Mouse (Mus musculus) liver, embryonic 13.5 days (tissue): ENCODE measurements at regions not wholly inside any gene's neighbourhood (a gene's known extent, or its start where the extent isn't known, plus 50 kb on each side); places are given as distances from the start of the nearest gene placed in this dataset.

ENCODE experiments used
- ATAC-seq: fragments of 200-750 bp; cut with Nextera tagmentation; 2 replicates; pipeline ENCODE4 v1.8.0; 2017; ENCODE audit warnings: low read depth, mild to moderate bottlenecking, moderate number of reproducible peaks, moderate library complexity
- DNase-seq: peaks from one replicate; pipeline ENCODE4 v3.0.0; 2022
- H3K27ac ChIP-seq: fragments of 300-500 bp; sonication (generic); 2 replicates; pipeline ENCODE4 v1.5.1; 2015; ENCODE audit warnings: moderate library complexity, mild to moderate bottlenecking, inconsistent platforms
- H3K27me3 ChIP-seq: fragments of 300-500 bp; sonication (generic); 2 replicates; pipeline ENCODE4 v1.6.1; 2015; ENCODE audit warnings: mild to moderate bottlenecking, inconsistent platforms
- H3K36me3 ChIP-seq: fragments of 300-500 bp; sonication (generic); 2 replicates; pipeline ENCODE4 v1.6.1; 2015; ENCODE audit warnings: mild to moderate bottlenecking, inconsistent platforms
- H3K4me1 ChIP-seq: fragments of 300-500 bp; sonication (generic); replicated peaks from 2 replicates; pipeline ENCODE4 v1.6.1; 2015; ENCODE audit warnings: inconsistent platforms
- H3K4me2 ChIP-seq: fragments of 300-500 bp; sonication (generic); 2 replicates; pipeline ENCODE4 v1.6.1; 2015; ENCODE audit warnings: inconsistent platforms, mild to moderate bottlenecking, moderate library complexity
- H3K4me3 ChIP-seq: fragments of 300-500 bp; sonication (generic); replicated peaks from 2 replicates; pipeline ENCODE4 v1.5.1; 2015; ENCODE audit warnings: mild to moderate bottlenecking, inconsistent platforms
- H3K9ac ChIP-seq: fragments of 300-500 bp; sonication (generic); 2 replicates; pipeline ENCODE4 v1.6.1; 2015; ENCODE audit warnings: mild to moderate bottlenecking, inconsistent platforms
- H3K9me3 ChIP-seq: fragments of 300-500 bp; sonication (generic); replicated peaks from 2 replicates; pipeline ENCODE4 v1.6.1; 2016; ENCODE audit warnings: inconsistent platforms
- WGBS: fragments of 180-500 bp; shearing (Covaris S2); methylation state at CpG from one replicate; pipeline ENCODE4 v1.1.7; 2015; ENCODE audit not compliant: insufficient replicate concordance; 5-methylcytosine and 5-hydroxymethylcytosine counted together

DNA sequence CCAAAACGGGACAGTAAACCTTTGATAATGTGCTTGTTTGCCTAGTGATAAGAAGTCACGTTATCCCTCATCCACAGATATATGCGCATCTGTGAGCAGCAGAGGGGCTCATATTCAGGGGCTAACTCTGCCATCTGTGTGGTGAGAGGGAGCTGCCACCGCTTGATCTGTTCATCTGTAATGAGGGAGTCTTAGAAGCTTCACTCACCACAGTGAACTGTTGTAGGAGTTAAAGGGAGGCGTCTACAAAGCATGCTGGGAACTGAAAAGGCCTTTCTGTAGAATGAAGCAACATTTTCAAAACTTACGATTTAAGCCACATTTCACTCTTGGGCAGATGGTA lies 324.1 kb upstream of the 1700056E22Rik start:
- Histone ChIP-seq H3K9me3 (no peaks in the 10 kb centered on the region), H3K27ac (no peak overlapping the region), H3K4me2 (no peak overlapping the region), H3K9ac (no peak overlapping the region), H3K27me3 (no peaks in the 10 kb centered on the region), H3K36me3 (no peaks in the 10 kb centered on the region), H3K4me3 (no peak overlapping the region), H3K4me1 (no peaks in the 10 kb centered on the region; the same call in 1 of the 2 replicates)
- peak; percentile 48; the same call in 1 of the 2 replicates for ATAC-seq
- DNase-seq = no peak
- 49% methylated on average over 6 of the region's 6 CpGs for WGBS

DNA sequence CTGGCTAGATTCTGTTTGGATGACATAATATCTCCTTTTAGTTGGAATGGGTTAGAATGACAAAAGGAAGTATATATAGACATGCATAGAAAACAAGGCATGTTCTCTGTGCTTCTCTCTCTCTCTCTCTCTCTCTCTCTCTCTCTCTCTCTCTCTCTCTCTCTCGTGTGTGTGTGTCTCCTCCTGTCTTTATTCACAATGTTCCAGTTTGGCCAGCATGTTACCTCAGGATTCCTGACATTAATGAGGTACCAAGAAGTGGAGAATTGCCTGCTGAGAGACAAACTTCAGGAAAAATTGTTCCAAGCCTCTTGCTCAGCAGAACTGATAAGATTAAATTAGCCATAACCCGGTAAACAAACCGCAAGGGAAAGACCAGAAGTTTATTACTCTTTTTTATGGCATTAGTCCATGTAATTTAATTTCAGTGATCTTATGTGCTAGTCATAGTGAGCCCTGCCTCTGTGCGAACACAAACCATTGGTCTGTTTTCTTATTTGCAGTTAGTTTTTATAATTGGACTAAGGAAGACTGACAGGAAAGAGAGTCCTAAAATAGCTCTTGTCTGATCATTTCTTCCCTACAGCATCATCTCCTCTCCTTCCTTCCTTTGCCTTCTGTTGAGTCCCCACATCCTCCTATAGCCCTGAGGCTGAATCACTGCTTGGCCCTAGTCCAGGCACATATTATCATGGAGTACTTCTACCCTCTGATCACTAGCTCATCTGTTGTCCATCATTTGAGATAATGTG lies 323.5 kb upstream of the 1700056E22Rik start:
- no peaks in the 10 kb centered on the region for H3K27me3 ChIP-seq
- H3K9ac ChIP-seq = no peak overlapping the region
- no peaks in the 10 kb centered on the region for H3K36me3 ChIP-seq
- H3K4me3 ChIP-seq = no peak overlapping the region
- no peaks in the 10 kb centered on the region for H3K9me3 ChIP-seq
- peak; percentile 58 for ATAC-seq
- H3K4me1 ChIP-seq = peaks cover under 1% of the 10 kb centered on the region
- WGBS = 50% methylated on average over 4 of the region's 4 CpGs
- H3K27ac ChIP-seq = no peak overlapping the region
- H3K4me2 ChIP-seq = no peak overlapping the region
- DNase-seq = no peak

DNA sequence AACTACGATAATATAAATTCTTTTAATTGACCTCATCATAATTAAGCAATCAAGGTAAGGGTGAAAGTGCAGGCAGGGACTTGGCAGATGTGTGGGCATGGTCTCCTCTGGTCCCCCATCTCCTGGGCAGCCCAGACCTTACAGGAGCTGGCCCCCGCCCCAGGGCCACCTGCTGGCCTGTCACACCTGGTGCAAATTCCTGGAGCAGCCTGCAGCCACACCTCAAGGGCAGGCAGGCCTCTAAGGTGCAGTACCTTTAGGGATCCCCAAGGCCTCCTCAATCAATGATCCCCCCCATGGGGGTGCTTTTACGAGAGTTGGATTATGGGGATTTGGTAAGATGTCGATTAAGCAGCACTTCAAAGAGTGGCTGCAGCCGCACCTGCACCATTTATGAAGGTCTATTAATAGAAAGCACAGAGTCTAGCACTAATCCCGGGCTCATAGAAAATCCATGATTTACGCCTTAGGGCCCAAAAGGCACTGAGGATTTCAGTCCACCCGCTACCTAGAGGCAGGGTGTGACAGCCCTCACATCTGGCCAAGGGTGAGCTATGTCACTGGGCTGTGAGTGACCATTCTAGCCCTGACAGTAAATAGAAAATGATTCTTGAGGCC lies 319.8 kb upstream of the 1700056E22Rik start:
- Histone ChIP-seq H3K27ac (no peak overlapping the region), H3K4me1 (peaks cover 16% of the 10 kb centered on the region), H3K4me3 (no peak overlapping the region), H3K27me3 (no peaks in the 10 kb centered on the region), H3K9me3 (no peaks in the 10 kb centered on the region), H3K9ac (no peak overlapping the region), H3K36me3 (no peaks in the 10 kb centered on the region), H3K4me2 (no peak overlapping the region)
- WGBS = 68% methylated on average over 8 of the region's 8 CpGs
- DNase-seq (no peak), ATAC-seq (no peak)

DNA sequence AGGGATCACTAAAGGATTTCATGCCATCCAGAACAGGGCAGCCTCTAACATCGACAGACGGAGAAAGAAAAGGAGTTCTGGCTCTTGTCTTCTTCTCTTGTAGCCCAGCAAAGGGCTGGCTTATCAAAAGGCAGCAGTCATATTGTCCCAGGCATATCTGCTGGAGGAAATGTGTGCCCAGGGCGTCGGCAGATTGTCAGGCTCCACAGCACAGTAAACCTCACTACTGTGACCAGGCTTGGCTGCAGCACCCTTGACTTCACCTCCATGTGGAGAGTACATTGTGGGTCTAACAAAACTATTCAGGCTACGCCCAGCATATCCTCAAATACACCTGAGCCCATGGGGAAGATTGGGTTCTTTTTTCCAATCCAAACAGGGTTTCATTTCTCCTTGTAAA lies 317.7 kb upstream of the 1700056E22Rik start:
- Histone ChIP-seq H3K4me2 (peak overlapping the region; percentile 21), H3K4me1 (peaks cover 16% of the 10 kb centered on the region), H3K9ac (0 out of 2 replicates have a peak overlapping the region, but pooled peaks have one; percentile 4), H3K36me3 (no peaks in the 10 kb centered on the region), H3K27ac (no peak overlapping the region), H3K4me3 (no peak overlapping the region), H3K27me3 (no peaks in the 10 kb centered on the region), H3K9me3 (no peaks in the 10 kb centered on the region)
- DNase-seq = peak; percentile 35
- 15% methylated on average over 5 of the region's 5 CpGs for WGBS
- ATAC-seq = peak; percentile 96

DNA sequence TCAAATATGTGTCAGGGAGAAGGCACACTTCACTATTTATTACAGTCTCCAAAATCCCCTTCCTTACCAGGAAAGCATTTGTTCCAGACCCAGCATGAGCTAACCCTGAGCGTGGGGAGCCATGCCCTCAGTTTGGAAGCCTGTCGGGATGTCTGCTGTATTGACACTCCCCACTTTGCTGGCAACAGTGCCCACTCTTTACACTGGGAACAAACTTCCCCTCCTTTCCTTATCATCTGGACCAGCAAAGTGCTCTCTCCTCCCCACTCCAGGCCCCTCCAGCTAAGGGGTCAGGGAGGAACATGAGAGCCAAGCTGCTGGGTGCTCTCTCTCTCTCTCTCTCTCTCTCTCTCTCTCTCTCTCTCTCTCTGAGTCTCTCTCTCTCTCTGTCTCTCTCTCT lies 310.7 kb upstream of the 1700056E22Rik start:
- Histone ChIP-seq H3K27me3 (no peaks in the 10 kb centered on the region), H3K4me2 (no peak overlapping the region), H3K4me3 (no peak overlapping the region), H3K9ac (no peak overlapping the region), H3K36me3 (no peaks in the 10 kb centered on the region), H3K4me1 (no peaks in the 10 kb centered on the region), H3K27ac (no peak overlapping the region), H3K9me3 (no peaks in the 10 kb centered on the region)
- 40% methylated on average over 2 of the region's 2 CpGs for WGBS
- no peak for ATAC-seq
- DNase-seq = no peak

DNA sequence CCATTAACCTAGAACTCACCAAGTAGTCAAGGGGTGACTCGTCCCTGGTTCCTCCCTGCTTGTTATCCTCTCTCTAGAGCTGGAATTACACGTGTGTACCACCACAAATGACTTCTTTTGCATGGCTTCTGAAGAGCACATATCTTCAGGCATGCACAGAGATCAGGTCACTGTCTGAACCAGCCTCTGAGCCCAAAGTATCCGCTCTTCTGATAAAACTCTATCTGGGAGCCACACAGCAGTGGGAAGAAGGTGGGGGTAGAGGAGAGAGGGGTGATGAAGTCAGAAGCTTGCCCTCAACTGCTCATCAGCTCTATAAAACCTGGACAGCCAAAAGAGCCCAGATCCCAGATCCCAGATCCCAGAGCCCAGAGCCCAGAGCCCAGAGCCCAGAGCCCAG lies 301.9 kb upstream of the 1700056E22Rik start:
- Histone ChIP-seq H3K36me3 (no peaks in the 10 kb centered on the region), H3K27ac (no peak overlapping the region), H3K4me3 (no peak overlapping the region), H3K9me3 (no peaks in the 10 kb centered on the region), H3K4me1 (no peaks in the 10 kb centered on the region), H3K4me2 (no peak overlapping the region), H3K27me3 (no peaks in the 10 kb centered on the region), H3K9ac (no peak overlapping the region)
- 45% methylated on average over 3 of the region's 3 CpGs for WGBS
- ATAC-seq (no peak), DNase-seq (no peak)

DNA sequence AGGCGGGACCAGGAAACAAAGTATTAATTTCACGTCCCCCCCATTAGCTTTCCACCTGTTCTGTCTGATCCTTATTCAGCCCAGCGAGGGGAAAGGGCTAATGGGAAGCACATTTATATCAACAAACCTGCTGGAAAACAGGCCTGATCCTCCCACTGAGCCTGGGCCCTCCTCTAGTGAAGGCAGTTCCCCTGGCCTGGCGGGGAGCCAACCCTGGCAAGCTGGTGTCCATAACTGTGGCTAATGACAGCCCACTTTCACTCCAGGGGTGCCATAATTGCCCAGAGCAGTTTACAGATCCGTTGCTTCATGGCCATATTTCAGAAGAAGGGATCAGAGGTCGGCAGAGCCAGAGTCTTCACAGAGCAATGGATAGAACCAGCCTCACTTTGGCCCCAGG lies 301.2 kb upstream of the 1700056E22Rik start:
- H3K4me1 ChIP-seq = no peaks in the 10 kb centered on the region
- DNase-seq (no peak), ATAC-seq (no peak)
- no peaks in the 10 kb centered on the region for H3K36me3 ChIP-seq
- 55% methylated on average over 6 of the region's 6 CpGs for WGBS
- no peaks in the 10 kb centered on the region for H3K9me3 ChIP-seq
- H3K27ac ChIP-seq = no peak overlapping the region
- H3K4me2 ChIP-seq = no peak overlapping the region
- no peaks in the 10 kb centered on the region for H3K27me3 ChIP-seq
- no peak overlapping the region for H3K9ac ChIP-seq
- no peak overlapping the region for H3K4me3 ChIP-seq

DNA sequence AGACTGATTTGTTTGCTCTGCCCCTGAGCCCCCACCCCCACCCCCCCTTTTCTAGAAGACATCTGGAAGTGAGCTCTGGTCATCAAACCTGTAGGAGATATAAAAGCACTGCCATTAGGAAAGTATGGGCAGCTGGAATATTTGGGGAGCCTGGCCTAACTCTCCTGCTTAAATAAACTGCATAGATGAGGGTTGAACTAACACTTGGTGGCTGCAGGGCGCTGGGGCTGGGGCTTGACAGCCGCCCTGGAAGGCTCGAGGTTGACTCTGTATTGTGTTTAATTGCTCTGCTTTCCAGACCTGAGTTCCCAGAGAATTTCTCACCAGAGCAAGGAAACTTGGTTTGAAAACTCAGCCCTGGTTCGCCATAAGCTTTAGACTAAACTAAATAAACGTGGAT lies 300.7 kb upstream of the 1700056E22Rik start:
- Histone ChIP-seq H3K4me1 (no peaks in the 10 kb centered on the region), H3K36me3 (no peaks in the 10 kb centered on the region), H3K27me3 (no peaks in the 10 kb centered on the region), H3K4me3 (no peak overlapping the region), H3K9ac (no peak overlapping the region), H3K9me3 (no peaks in the 10 kb centered on the region), H3K27ac (no peak overlapping the region), H3K4me2 (no peak overlapping the region)
- ATAC-seq (no peak), DNase-seq (no peak)
- WGBS = 59% methylated on average over 5 of the region's 5 CpGs

DNA sequence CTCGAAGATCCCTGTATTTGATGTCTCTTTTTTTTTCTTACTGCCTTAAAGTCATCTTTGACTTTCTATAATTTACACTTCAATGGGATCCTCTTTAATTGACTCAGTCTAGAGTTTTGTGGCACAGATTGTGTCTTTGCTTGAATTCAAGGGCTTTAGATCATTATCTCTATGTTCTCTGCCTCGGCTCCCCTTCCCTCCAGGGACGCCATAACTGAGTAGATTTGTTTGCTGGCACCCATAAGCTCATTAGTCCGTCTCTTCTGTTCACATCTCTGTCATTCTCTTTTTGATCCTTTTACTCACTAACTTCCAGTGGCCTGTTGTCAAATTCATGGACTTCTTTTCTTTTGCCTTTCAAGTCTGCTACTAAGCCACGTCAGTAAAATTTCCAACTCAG lies 299.0 kb upstream of the 1700056E22Rik start:
- Histone ChIP-seq H3K4me3 (no peak overlapping the region), H3K9me3 (no peaks in the 10 kb centered on the region), H3K4me1 (no peaks in the 10 kb centered on the region), H3K9ac (no peak overlapping the region), H3K36me3 (no peaks in the 10 kb centered on the region), H3K27me3 (no peaks in the 10 kb centered on the region), H3K4me2 (no peak overlapping the region), H3K27ac (no peak overlapping the region)
- DNase-seq (no peak), ATAC-seq (no peak)
- WGBS = 61% methylated on average over 5 of the region's 5 CpGs

DNA sequence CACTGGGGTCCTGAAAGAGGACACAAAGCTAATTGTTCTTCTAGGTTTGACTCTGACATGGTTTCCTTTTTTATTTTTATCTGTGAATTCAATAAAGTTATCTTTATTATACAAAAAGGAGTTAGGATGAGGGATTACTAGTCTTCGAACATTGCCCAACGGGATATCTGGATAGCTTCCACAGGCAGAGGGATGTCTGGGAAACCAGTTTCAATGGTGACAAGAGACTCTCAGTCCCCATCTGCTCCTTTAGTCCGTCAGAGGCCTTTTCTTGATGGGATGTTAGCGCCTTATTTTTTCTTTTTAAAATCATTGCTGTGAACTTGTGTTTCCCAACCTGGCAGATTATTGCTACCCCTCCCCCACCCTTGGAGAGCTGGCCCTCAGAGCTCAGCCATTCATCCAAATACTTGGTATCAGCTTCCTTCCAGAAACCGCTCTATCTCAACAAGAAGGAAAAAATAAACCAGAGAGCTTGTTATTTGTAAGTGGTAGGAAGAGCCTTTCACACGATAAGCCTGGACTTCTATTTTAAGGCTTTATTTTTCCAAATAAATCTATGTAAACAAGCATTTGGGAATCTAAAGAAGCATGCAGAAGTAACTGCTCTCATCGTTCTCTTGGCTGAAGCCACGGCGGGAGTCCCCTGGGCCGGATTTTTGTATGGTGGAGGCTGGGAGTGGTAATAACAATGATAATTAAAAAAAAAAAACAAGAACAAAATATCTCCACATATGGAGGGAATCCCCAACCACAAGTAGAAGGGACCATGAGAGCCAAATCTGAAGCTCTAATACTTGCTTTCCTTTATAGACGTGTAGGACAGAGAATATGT lies 296.6 kb upstream of the 1700056E22Rik start:
- no peak for DNase-seq
- ATAC-seq = no peak
- 56% methylated on average over 11 of the region's 11 CpGs for WGBS
- Histone ChIP-seq H3K4me2 (no peak overlapping the region), H3K4me1 (no peaks in the 10 kb centered on the region), H3K36me3 (no peaks in the 10 kb centered on the region), H3K27me3 (no peaks in the 10 kb centered on the region), H3K27ac (no peak overlapping the region), H3K9me3 (no peaks in the 10 kb centered on the region), H3K9ac (no peak overlapping the region), H3K4me3 (no peak overlapping the region)

DNA sequence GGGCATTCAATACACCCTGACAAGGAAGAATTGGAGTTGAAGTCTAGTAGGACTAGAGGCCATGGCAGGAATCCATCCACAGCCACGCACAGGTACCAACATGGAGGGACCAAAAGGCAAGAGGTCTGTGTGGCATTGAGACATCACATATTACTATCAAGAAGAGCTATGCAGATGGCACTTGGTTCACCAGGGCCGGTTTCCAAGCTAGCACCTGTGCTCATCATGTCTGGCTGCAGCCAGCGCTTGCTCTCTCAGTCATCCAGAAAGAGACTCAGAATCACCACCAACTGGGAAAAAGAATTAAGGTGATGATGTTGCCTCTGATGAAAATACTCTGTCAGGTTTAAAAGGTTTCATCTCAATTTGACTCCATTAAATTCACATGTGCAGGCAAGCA lies 292.1 kb upstream of the 1700056E22Rik start:
- DNase-seq (no peak), ATAC-seq (no peak)
- Histone ChIP-seq H3K36me3 (no peaks in the 10 kb centered on the region), H3K4me3 (no peak overlapping the region), H3K4me2 (no peak overlapping the region), H3K9ac (no peak overlapping the region), H3K27ac (no peak overlapping the region), H3K9me3 (no peaks in the 10 kb centered on the region), H3K4me1 (no peaks in the 10 kb centered on the region), H3K27me3 (no peaks in the 10 kb centered on the region)
- 70% methylated on average over 3 of the region's 3 CpGs for WGBS
